Mouse (Mus musculus) E14TG2a.4 (cell line): ENCODE data around the gene Fam135a.
"Not testable (repeated sequence)": the region's sequence is repeated elsewhere in the genome, so short reads cannot be mapped to it uniquely, and the experiment has no call there.

ENCODE experiments used
- H3K27me3 ChIP-seq: 2 replicates; pipeline ENCODE4 v1.6.1; 2014; ENCODE audit warnings: low read length, control low read depth; ENCODE audit not compliant: insufficient read depth
- H3K36me3 ChIP-seq: 2 replicates; pipeline ENCODE4 v1.6.1; 2014; ENCODE audit warnings: low read length, control low read depth; ENCODE audit not compliant: insufficient read depth
- H3K4me1 ChIP-seq: replicated peaks from 2 replicates; pipeline ENCODE4 v1.6.1; 2014; ENCODE audit warnings: low read depth, low read length, control low read depth
- H3K4me3 ChIP-seq: replicated peaks from 2 replicates; pipeline ENCODE4 v1.5.1; 2014; ENCODE audit warnings: mild to moderate bottlenecking, low read length
- H3K9me3 ChIP-seq: 2 replicates; pipeline ENCODE4 v1.6.1; 2014; ENCODE audit warnings: low read length, control low read depth
- CTCF ChIP-seq: conservative IDR thresholded peaks from 2 replicates; pipeline ENCODE4 v1.5.1; 2014; ENCODE audit warnings: low read length
- NANOG ChIP-seq: IDR thresholded peaks from 2 replicates; pipeline ENCODE4 v1.6.1; 2014; ENCODE audit warnings: borderline replicate concordance, low read length, mixed read lengths
- POU5F1 ChIP-seq: IDR thresholded peaks from 2 replicates; pipeline ENCODE4 v1.6.1; 2014; ENCODE audit warnings: low read length, borderline replicate concordance

Gene Fam135a

GRCm38 (mm10) chr1:23999318-23999717 is 100.8 kb downstream of the Fam135a start:
- Histone ChIP-seq H3K27me3 (no peaks in the 10 kb centered on the region), H3K4me3 (no peak overlapping the region), H3K36me3 (peaks cover 30% of the 10 kb centered on the region), H3K9me3 (no peaks in the 10 kb centered on the region), H3K4me1 (peaks cover under 1% of the 10 kb centered on the region; the same call in 1 of the 2 replicates)
- TF ChIP-seq CTCF (no peak), NANOG (no peak)

- no peak overlapping the region for H3K4me3 ChIP-seq
- H3K4me1 ChIP-seq, result peaks cover 2% of the 10 kb centered on the region; the same call in 1 of the 2 replicates
- H3K27me3 ChIP-seq, result no peaks in the 10 kb centered on the region
- TF ChIP-seq NANOG (no peak), CTCF (no peak), POU5F1 (no peak)
- no peaks in the 10 kb centered on the region for H3K9me3 ChIP-seq
- H3K36me3 ChIP-seq, result peaks cover 30% of the 10 kb centered on the region
Measured at GRCm38 (mm10) chr1:23998866-23999265, 101.3 kb downstream of the Fam135a start.

DNA sequence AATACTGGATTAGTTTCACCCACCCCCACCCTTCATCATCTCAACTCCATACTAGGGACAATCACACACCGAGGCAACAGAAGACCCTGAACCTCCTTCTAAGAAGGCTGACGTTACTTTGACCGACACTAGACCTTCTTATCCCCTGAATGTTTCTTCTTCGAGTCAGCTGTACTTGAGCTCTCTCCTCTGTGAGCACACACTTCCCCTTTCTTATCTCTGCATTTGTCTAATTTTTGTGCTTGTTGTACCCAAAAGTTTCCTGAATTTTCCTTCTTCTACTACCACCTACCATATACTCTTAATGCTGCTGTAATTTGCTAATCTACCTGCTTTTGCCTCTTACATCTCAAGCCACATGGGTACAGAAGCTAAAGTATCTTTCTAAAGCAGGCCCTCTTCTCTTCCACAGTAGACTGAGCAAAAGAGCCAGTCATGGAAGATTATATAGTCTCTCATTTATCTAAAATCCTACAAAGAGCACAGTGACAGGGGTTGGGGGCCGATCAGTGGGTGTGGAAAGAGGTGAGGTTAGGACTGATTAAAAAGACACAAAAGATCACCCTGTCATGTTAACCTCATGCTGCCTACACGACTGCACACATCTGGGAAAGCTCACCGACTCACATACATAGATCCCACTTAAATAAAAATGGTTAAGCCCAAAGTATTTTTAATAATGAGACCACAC is 101.9 kb downstream of the Fam135a start:
- peaks cover 30% of the 10 kb centered on the region for H3K36me3 ChIP-seq
- H3K27me3 ChIP-seq, result no peaks in the 10 kb centered on the region
- no peak overlapping the region for H3K4me3 ChIP-seq
- no peaks in the 10 kb centered on the region for H3K9me3 ChIP-seq
- peaks cover 4% of the 10 kb centered on the region; the same call in 1 of the 2 replicates for H3K4me1 ChIP-seq
- no peak for TF ChIP-seq NANOG
- TF ChIP-seq CTCF, result no peak
- TF ChIP-seq POU5F1, result no peak

DNA sequence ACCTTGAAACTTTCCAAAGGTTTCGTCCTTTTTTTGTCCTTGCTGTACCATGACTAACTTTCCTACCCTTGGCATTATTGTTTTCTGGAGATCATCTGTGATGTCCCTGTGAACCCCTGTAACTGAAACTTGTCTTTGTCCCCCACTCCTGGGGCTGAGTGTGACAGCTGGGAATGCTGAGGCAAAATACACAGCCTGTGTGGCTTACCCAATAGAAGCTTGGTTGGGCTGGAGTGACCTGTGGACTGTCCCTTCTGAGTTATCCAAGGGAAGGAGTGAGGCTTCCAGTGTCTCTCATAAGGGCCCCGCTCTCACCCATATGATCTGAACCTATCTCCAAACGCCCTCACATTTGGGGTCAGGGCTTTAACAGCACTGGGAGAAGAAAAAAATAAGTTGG is 102.6 kb downstream of the Fam135a start:
- Histone ChIP-seq H3K27me3 (no peaks in the 10 kb centered on the region), H3K4me3 (no peak overlapping the region), H3K36me3 (peaks cover 27% of the 10 kb centered on the region), H3K9me3 (no peaks in the 10 kb centered on the region), H3K4me1 (peaks cover 4% of the 10 kb centered on the region; the same call in 1 of the 2 replicates)
- no peak for TF ChIP-seq NANOG
- TF ChIP-seq CTCF, result no peak
- TF ChIP-seq POU5F1, result no peak

GRCm38 (mm10) chr1:23995420-23995819 is 104.7 kb downstream of the Fam135a start:
- peaks cover 4% of the 10 kb centered on the region; the same call in 1 of the 2 replicates for H3K4me1 ChIP-seq
- TF ChIP-seq POU5F1, result no peak
- TF ChIP-seq NANOG, result no peak
- peak; percentile 35; the same call in 1 of the 2 replicates for TF ChIP-seq CTCF
- peaks cover 12% of the 10 kb centered on the region; the same call in 1 of the 2 replicates for H3K36me3 ChIP-seq
- H3K4me3 ChIP-seq, result no peak overlapping the region
- no peaks in the 10 kb centered on the region for H3K9me3 ChIP-seq
- H3K27me3 ChIP-seq, result no peaks in the 10 kb centered on the region

GRCm38 (mm10) chr1:23983118-23983517 is 117.0 kb downstream of the Fam135a start:
- TF ChIP-seq POU5F1 (no peak), CTCF (no peak), NANOG (no peak)
- H3K27me3 ChIP-seq, result no peaks in the 10 kb centered on the region
- H3K36me3 ChIP-seq, result no peaks in the 10 kb centered on the region
- no peaks in the 10 kb centered on the region for H3K9me3 ChIP-seq
- H3K4me3 ChIP-seq, result no peak overlapping the region
- no peaks in the 10 kb centered on the region for H3K4me1 ChIP-seq

- Histone ChIP-seq H3K27me3 (no peaks in the 10 kb centered on the region), H3K9me3 (no peaks in the 10 kb centered on the region), H3K36me3 (no peaks in the 10 kb centered on the region), H3K4me1 (peaks cover 8% of the 10 kb centered on the region; the same call in 1 of the 2 replicates), H3K4me3 (no peak overlapping the region)
- TF ChIP-seq CTCF, result no peak
- TF ChIP-seq NANOG, result no peak
- no peak for TF ChIP-seq POU5F1
Measured at GRCm38 (mm10) chr1:23978281-23978680, 121.9 kb downstream of the Fam135a start.

DNA sequence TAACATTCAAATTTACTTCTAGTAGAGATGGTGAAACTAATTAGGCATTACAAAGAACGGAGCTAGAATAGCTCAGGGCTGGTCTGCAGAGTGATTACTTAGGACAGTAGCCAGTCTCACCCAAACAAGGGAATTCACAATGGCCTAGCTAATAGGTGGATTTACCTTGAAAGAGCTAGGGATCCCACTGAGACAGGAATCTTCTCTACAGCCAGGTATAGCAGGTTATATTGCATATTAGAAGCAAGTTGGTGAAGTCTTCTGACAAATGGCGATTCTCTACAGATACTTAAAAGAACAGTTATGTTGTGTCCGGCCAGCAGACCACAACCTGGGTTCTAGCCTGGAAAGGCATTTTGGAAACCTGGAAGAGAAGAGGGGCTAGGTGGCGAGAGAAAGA is 129.0 kb downstream of the Fam135a start:
- not testable (repeated sequence) for H3K27me3 ChIP-seq, H3K9me3 ChIP-seq, H3K36me3 ChIP-seq, H3K4me3 ChIP-seq
- peaks cover 54% of the 10 kb centered on the region for H3K4me1 ChIP-seq
- 0 out of 2 replicates have a peak, but pooled peaks have one; percentile 9 for TF ChIP-seq NANOG
